Mouse (Mus musculus): ENCODE data around the gene Gm11111.

The Gm11111 gene

GRCm38 (mm10) chr5:98552811-98553601, 511 bp downstream of the Gm11111 start:
- H3K27me3 ChIP-seq (ENCODE audit: insufficient read depth, low read length): no peaks in the 10 kb centered on the region
- no peaks in the 10 kb centered on the region for H3K36me3 ChIP-seq (ENCODE audit: insufficient read depth, low read length)
- no peaks in the 10 kb centered on the region for H3K9me3 ChIP-seq (ENCODE audit: low read length)
- no peak for TF ChIP-seq POU5F1 (IDR thresholded peaks at IDR 0.05; ENCODE audit: borderline replicate concordance, low read length)
- TF ChIP-seq NANOG (IDR thresholded peaks at IDR 0.05; ENCODE audit: borderline replicate concordance, low read length): no peak
- TF ChIP-seq CTCF (conservative IDR thresholded peaks at IDR 0.05; ENCODE audit: low read length): no peak
- peaks cover 10% of the 10 kb centered on the region; the same call in 1 of the 2 replicates for H3K4me1 ChIP-seq (replicated peaks; ENCODE audit: low read depth, low read length)
- no peak overlapping the region for H3K4me3 ChIP-seq (replicated peaks; ENCODE audit: low read length)

GRCm38 (mm10) chr5:98561301-98561700, 8.8 kb downstream of the Gm11111 start:
- H3K4me1 ChIP-seq (replicated peaks; ENCODE audit: low read depth, low read length): peaks cover 8% of the 10 kb centered on the region
- H3K9me3 ChIP-seq (ENCODE audit: low read length): no peaks in the 10 kb centered on the region
- TF ChIP-seq CTCF (conservative IDR thresholded peaks at IDR 0.05; ENCODE audit: low read length): no peak
- TF ChIP-seq POU5F1 (IDR thresholded peaks at IDR 0.05; ENCODE audit: borderline replicate concordance, low read length): no peak
- no peak for TF ChIP-seq NANOG (IDR thresholded peaks at IDR 0.05; ENCODE audit: borderline replicate concordance, low read length)

GRCm38 (mm10) chr5:98562806-98563205, 10.3 kb downstream of the Gm11111 start:
- TF ChIP-seq POU5F1 (IDR thresholded peaks at IDR 0.05; ENCODE audit: borderline replicate concordance, low read length): no peak
- no peak for TF ChIP-seq NANOG (IDR thresholded peaks at IDR 0.05; ENCODE audit: borderline replicate concordance, low read length)
- no peak for TF ChIP-seq CTCF (conservative IDR thresholded peaks at IDR 0.05; ENCODE audit: low read length)
- Histone ChIP-seq H3K4me1 (replicated peaks; ENCODE audit: low read depth, low read length) (peaks cover 12% of the 10 kb centered on the region), H3K27me3 (ENCODE audit: insufficient read depth, low read length) (no peaks in the 10 kb centered on the region)

More at GRCm38 (mm10) chr5:98561301-98561700, 8.8 kb downstream of the Gm11111 start:
- no peaks in the 10 kb centered on the region for H3K36me3 ChIP-seq (ENCODE audit: insufficient read depth, low read length)
- no peaks in the 10 kb centered on the region for H3K27me3 ChIP-seq (ENCODE audit: insufficient read depth, low read length)
- H3K4me3 ChIP-seq (replicated peaks; ENCODE audit: low read length): no peak overlapping the region

GRCm38 (mm10) chr5:98563801-98564200, 11.3 kb downstream of the Gm11111 start:
- Histone ChIP-seq H3K9me3 (ENCODE audit: low read length) (no peaks in the 10 kb centered on the region), H3K4me3 (replicated peaks; ENCODE audit: low read length) (no peak overlapping the region), H3K36me3 (ENCODE audit: insufficient read depth, low read length) (no peaks in the 10 kb centered on the region), H3K27me3 (ENCODE audit: insufficient read depth, low read length) (no peaks in the 10 kb centered on the region), H3K4me1 (replicated peaks; ENCODE audit: low read depth, low read length) (peaks cover 12% of the 10 kb centered on the region)
- TF ChIP-seq POU5F1 (IDR thresholded peaks at IDR 0.05; ENCODE audit: borderline replicate concordance, low read length) (no peak), CTCF (conservative IDR thresholded peaks at IDR 0.05; ENCODE audit: low read length) (no peak), NANOG (IDR thresholded peaks at IDR 0.05; ENCODE audit: borderline replicate concordance, low read length) (no peak)

More at GRCm38 (mm10) chr5:98562806-98563205, 10.3 kb downstream of the Gm11111 start:
- no peaks in the 10 kb centered on the region for H3K36me3 ChIP-seq (ENCODE audit: insufficient read depth, low read length)
- H3K4me3 ChIP-seq (replicated peaks; ENCODE audit: low read length): no peak overlapping the region
- H3K9me3 ChIP-seq (ENCODE audit: low read length): no peaks in the 10 kb centered on the region

GRCm38 (mm10) chr5:98566461-98567193, 14.1 kb downstream of the Gm11111 start:
- Histone ChIP-seq H3K36me3 (ENCODE audit: insufficient read depth, low read length) (no peaks in the 10 kb centered on the region), H3K27me3 (ENCODE audit: insufficient read depth, low read length) (no peaks in the 10 kb centered on the region), H3K4me1 (replicated peaks; ENCODE audit: low read depth, low read length) (peaks cover 16% of the 10 kb centered on the region), H3K4me3 (replicated peaks; ENCODE audit: low read length) (no peak overlapping the region), H3K9me3 (ENCODE audit: low read length) (no peaks in the 10 kb centered on the region)
- TF ChIP-seq CTCF (conservative IDR thresholded peaks at IDR 0.05; ENCODE audit: low read length) (no peak), NANOG (IDR thresholded peaks at IDR 0.05; ENCODE audit: borderline replicate concordance, low read length) (no peak), POU5F1 (IDR thresholded peaks at IDR 0.05; ENCODE audit: borderline replicate concordance, low read length) (no peak)

GRCm38 (mm10) chr5:98568481-98568880, 16.0 kb downstream of the Gm11111 start:
- H3K4me1 ChIP-seq (replicated peaks; ENCODE audit: low read depth, low read length): peaks cover 14% of the 10 kb centered on the region
- H3K9me3 ChIP-seq (ENCODE audit: low read length): no peaks in the 10 kb centered on the region
- H3K4me3 ChIP-seq (replicated peaks; ENCODE audit: low read length): no peak overlapping the region
- H3K36me3 ChIP-seq (ENCODE audit: insufficient read depth, low read length): no peaks in the 10 kb centered on the region
- H3K27me3 ChIP-seq (ENCODE audit: insufficient read depth, low read length): no peaks in the 10 kb centered on the region
- TF ChIP-seq NANOG (IDR thresholded peaks at IDR 0.05; ENCODE audit: borderline replicate concordance, low read length) (no peak), CTCF (conservative IDR thresholded peaks at IDR 0.05; ENCODE audit: low read length) (no peak), POU5F1 (IDR thresholded peaks at IDR 0.05; ENCODE audit: borderline replicate concordance, low read length) (no peak)

- Histone ChIP-seq H3K27me3 (ENCODE audit: insufficient read depth, low read length) (no peaks in the 10 kb centered on the region), H3K9me3 (ENCODE audit: low read length) (no peaks in the 10 kb centered on the region), H3K36me3 (ENCODE audit: insufficient read depth, low read length) (no peaks in the 10 kb centered on the region), H3K4me1 (replicated peaks; ENCODE audit: low read depth, low read length) (peaks cover 11% of the 10 kb centered on the region; the same call in 1 of the 2 replicates), H3K4me3 (replicated peaks; ENCODE audit: low read length) (no peak overlapping the region)
- no peak for TF ChIP-seq NANOG (IDR thresholded peaks at IDR 0.05; ENCODE audit: borderline replicate concordance, low read length)
- no peak for TF ChIP-seq CTCF (conservative IDR thresholded peaks at IDR 0.05; ENCODE audit: low read length)
- TF ChIP-seq POU5F1 (IDR thresholded peaks at IDR 0.05; ENCODE audit: borderline replicate concordance, low read length): no peak
These were observed 16.6 kb downstream of the Gm11111 start for GRCm38 (mm10) chr5:98569029-98569513.

GRCm38 (mm10) chr5:98572392-98572791, 19.9 kb downstream of the Gm11111 start:
- Histone ChIP-seq H3K4me1 (replicated peaks; ENCODE audit: low read depth, low read length) (0 out of 2 replicates have a peak, but pooled peaks cover 4% of the 10 kb centered on the region), H3K4me3 (replicated peaks; ENCODE audit: low read length) (no peak overlapping the region), H3K27me3 (ENCODE audit: insufficient read depth, low read length) (no peaks in the 10 kb centered on the region), H3K36me3 (ENCODE audit: insufficient read depth, low read length) (no peaks in the 10 kb centered on the region), H3K9me3 (ENCODE audit: low read length) (no peaks in the 10 kb centered on the region)
- no peak for TF ChIP-seq CTCF (conservative IDR thresholded peaks at IDR 0.05; ENCODE audit: low read length)
- no peak for TF ChIP-seq POU5F1 (IDR thresholded peaks at IDR 0.05; ENCODE audit: borderline replicate concordance, low read length)
- no peak for TF ChIP-seq NANOG (IDR thresholded peaks at IDR 0.05; ENCODE audit: borderline replicate concordance, low read length)
